Mouse (Mus musculus) liver, adult (tissue): Measurements from ENCODE around the gene Igf1r.

ENCODE experiments used
- GATA4 ChIP-seq: IDR thresholded peaks from 2 replicates; pipeline ENCODE4 v1.6.1; 2014; ENCODE audit warnings: mild to moderate bottlenecking, low read length; ENCODE audit not compliant: insufficient replicate concordance

The Igf1r gene

GRCm38 (mm10) chr7:68179672-68180071 is 227.0 kb downstream of the Igf1r start:
- no peak for TF ChIP-seq GATA4

GRCm38 (mm10) chr7:68181104-68181503 is 228.5 kb downstream of the Igf1r start:
- TF ChIP-seq GATA4, result no peak

GRCm38 (mm10) chr7:68182025-68182424 is 229.4 kb downstream of the Igf1r start:
- TF ChIP-seq GATA4, result no peak

GRCm38 (mm10) chr7:68182773-68183172 is 230.1 kb downstream of the Igf1r start:
- no peak for TF ChIP-seq GATA4

- TF ChIP-seq GATA4, result no peak
Measured at GRCm38 (mm10) chr7:68183421-68183820, 230.8 kb downstream of the Igf1r start.

GRCm38 (mm10) chr7:68189211-68189610 is 236.6 kb downstream of the Igf1r start:
- TF ChIP-seq GATA4, result no peak

- no peak for TF ChIP-seq GATA4
Measured at GRCm38 (mm10) chr7:68189691-68190456, 237.2 kb downstream of the Igf1r start.

GRCm38 (mm10) chr7:68193958-68194695 is 241.5 kb downstream of the Igf1r start:
- TF ChIP-seq GATA4, result no peak

- no peak for TF ChIP-seq GATA4
Measured at GRCm38 (mm10) chr7:68199609-68200008, 247.0 kb downstream of the Igf1r start.

- TF ChIP-seq GATA4, result no peak
Measured at GRCm38 (mm10) chr7:68205776-68206427, 253.3 kb downstream of the Igf1r start.

GRCm38 (mm10) chr7:68209039-68209438 is 256.4 kb downstream of the Igf1r start:
- TF ChIP-seq GATA4, result no peak

GRCm38 (mm10) chr7:68210417-68210816 is 257.8 kb downstream of the Igf1r start:
- TF ChIP-seq GATA4, result no peak

GRCm38 (mm10) chr7:68211883-68212282 is 259.3 kb downstream of the Igf1r start:
- TF ChIP-seq GATA4, result no peak

- no peak for TF ChIP-seq GATA4
Measured at GRCm38 (mm10) chr7:68213842-68214241, 261.2 kb downstream of the Igf1r start.

GRCm38 (mm10) chr7:68215522-68216070 is 263.0 kb downstream of the Igf1r start:
- TF ChIP-seq GATA4, result no peak

GRCm38 (mm10) chr7:68218879-68219278 is 266.3 kb downstream of the Igf1r start:
- TF ChIP-seq GATA4, result no peak

- TF ChIP-seq GATA4, result no peak
Measured at GRCm38 (mm10) chr7:68221677-68222230, 269.1 kb downstream of the Igf1r start.
